Mouse (Mus musculus) common myeloid progenitor, adult 5-6 weeks (primary cell): Measurements from ENCODE around the gene Eea1. TPM values are rescaled to one million over a fixed set of nuclear protein-coding genes. Genes with fewer than 3 reads are reported as not detected.

Experiments
- ATAC-seq: replicated peaks from 2 replicates; pipeline ENCODE4 v1.8.0; 2016; ENCODE audit warnings: low read depth, mild to moderate bottlenecking, moderate TSS enrichment, inconsistent platforms; ENCODE audit not compliant: poor library complexity, severe bottlenecking
- total RNA-seq: library from RNA; stranded (forward); fragments of 200-1000, 187-1606 nt; gene quantifications from 2 replicates; pipeline ENCODE4 v1.2.3, GENCODE M21; 2017

Gene Eea1
- total RNA-seq, 1 experiment from 2014 or later, result 40.1 TPM

GRCm38 (mm10) chr10:96035951-96036350 is 95.5 kb downstream of the Eea1 start:
- ATAC-seq, result no peak

- no peak for ATAC-seq
Measured at GRCm38 (mm10) chr10:96044216-96044615, 103.8 kb downstream of the Eea1 start.

- no peak for ATAC-seq
Measured at GRCm38 (mm10) chr10:96047960-96048536, 107.6 kb downstream of the Eea1 start.

GRCm38 (mm10) chr10:96048550-96048949 is 108.1 kb downstream of the Eea1 start:
- ATAC-seq, result peak; percentile 29; the same call in 1 of the 2 replicates

- ATAC-seq, result no peak
Measured at GRCm38 (mm10) chr10:96067347-96067746, 126.9 kb downstream of the Eea1 start.

- ATAC-seq, result no peak
Measured at GRCm38 (mm10) chr10:96074386-96074785, 133.9 kb downstream of the Eea1 start.

- ATAC-seq, result no peak
Measured at GRCm38 (mm10) chr10:96075403-96075802, 135.0 kb downstream of the Eea1 start.

- ATAC-seq, result no peak
Measured at GRCm38 (mm10) chr10:96075880-96076279, 135.4 kb downstream of the Eea1 start.

- ATAC-seq, result no peak
Measured at GRCm38 (mm10) chr10:96076461-96076860, 136.0 kb downstream of the Eea1 start.

- ATAC-seq, result peak; percentile 100
Measured at GRCm38 (mm10) chr10:96077480-96078066, 137.1 kb downstream of the Eea1 start.

- no peak for ATAC-seq
Measured at GRCm38 (mm10) chr10:96079823-96080222, 139.4 kb downstream of the Eea1 start.

- peak; percentile 45 for ATAC-seq
Measured at GRCm38 (mm10) chr10:96080440-96081381, 140.3 kb downstream of the Eea1 start.

- no peak; the same call in 1 of the 2 replicates for ATAC-seq
Measured at GRCm38 (mm10) chr10:96082203-96082602, 141.8 kb downstream of the Eea1 start.

GRCm38 (mm10) chr10:96089744-96090143 is 149.3 kb downstream of the Eea1 start:
- no peak for ATAC-seq

- no peak for ATAC-seq
Measured at GRCm38 (mm10) chr10:96090388-96090787, 149.9 kb downstream of the Eea1 start.

GRCm38 (mm10) chr10:96093890-96094531 is 153.6 kb downstream of the Eea1 start:
- no peak for ATAC-seq

GRCm38 (mm10) chr10:96094559-96094958 is 154.1 kb downstream of the Eea1 start:
- no peak for ATAC-seq
